Mouse (Mus musculus) CD4-positive naive resting alpha-beta T cell, adult 76 days (primary cell): Measurements from ENCODE around the gene Cntn2. TPM values are rescaled to one million over a fixed set of nuclear protein-coding genes. Genes with fewer than 3 reads are reported as not detected.

Experiments used
- total RNA-seq: library from RNA; stranded (reverse); gene quantifications from one replicate; pipeline ENCODE4 v1.2.4, GENCODE M21; 2023

Cntn2 gene
- 0.94 TPM for total RNA-seq

DNA sequence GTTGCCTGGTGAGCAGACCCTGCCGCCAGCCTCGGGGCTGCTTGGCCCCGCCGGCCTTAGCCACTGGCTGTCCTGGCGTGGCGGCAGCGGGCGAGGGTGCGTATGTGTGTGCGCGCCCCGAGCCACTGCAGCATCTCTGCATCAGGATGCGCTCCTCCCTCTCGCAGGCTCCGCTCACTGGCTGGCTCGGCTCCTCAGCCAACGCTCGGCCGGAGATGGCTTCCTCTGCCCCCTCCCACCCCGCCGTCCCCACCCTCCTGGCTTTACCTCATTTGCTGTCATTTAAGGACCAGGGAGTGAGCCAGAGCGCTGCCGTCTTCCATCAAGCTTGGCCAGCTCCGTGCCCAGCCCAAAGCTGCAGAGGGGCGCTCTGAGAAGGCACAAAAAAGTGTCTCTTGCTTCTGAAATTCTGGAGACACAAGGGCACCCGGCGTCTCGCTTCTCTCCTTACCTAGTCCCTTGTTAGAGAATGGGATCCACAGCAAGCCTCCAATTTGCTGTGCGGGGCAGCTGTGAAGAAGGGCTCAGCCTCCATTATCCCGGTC, at the start of gene Cntn2:
Cntn2 (minus strand) TSS at position 495 of the 545 bp plus-strand sequence.

DNA sequence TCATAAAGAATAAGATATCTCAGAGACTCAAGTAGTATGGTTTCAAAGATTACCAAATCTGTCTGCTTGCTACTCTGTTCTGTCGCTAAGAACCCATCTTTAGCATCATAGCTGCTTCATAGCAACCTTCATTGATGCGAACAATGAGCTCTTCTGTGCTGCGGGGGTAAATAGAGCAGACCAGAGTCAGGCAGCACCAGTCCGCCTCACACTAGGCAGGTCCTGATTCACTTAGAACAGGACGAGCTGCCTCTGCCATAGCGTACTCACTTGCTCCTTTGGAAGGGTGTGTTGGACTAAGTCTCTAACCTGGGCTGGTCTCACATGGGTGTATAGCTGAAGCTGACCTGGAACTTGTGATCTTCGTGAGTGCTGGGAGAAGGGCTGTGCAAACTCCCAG, 37.0 kb downstream of the Cntn2 start, which contains the start of gene Tmem81:
Tmem81 (plus strand) TSS at position 173 of the 400 bp plus-strand sequence.

DNA sequence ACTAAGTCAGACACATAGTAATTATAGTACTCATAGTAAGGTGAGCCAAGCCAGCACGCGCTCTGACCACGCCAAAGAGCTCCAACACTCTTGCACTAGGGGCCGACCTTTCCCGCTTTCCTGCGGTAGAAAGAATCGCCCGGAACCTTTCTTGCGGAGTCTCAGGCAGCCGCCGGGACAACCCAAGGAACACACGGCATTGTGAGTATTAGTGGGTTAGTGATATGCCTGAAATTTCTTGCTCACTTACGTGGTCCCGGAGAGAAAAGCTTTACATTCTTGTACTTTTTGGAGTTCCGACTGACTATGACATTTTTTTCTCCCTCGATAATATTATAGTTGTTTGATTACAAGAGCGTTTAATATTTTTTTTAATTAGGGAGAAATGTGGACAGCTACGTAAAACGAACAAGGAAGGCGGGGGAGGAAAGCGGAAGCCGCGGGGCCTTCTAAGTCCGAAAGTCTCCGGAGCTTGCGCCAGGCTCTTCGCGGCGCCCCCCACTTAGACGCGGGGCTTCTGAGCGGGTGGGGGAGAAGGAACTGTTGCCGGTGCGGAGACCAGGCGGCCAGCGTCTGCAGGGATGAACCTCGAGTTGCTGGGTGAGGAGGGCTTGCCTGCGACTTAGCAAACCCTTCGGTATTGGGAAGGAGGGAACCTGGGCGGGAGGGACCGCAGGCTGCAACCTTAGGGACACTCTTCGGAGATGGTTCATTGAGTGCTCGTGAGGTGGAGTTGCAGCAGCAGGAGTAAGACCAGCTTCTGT, 65.9 kb downstream of the Cntn2 start, which contains the start of gene Rbbp5:
Rbbp5 (plus strand) TSS at position 438 of the 764 bp plus-strand sequence.

Other genes starting within 250 kb of the Cntn2 start
- gene Klhdc8a, start 244.6 kb downstream of the Cntn2 start, total RNA-seq: not detected
- 18.3 TPM for gene Nuak2, start 227.1 kb downstream of the Cntn2 start, total RNA-seq
- 5.0 TPM for gene Tmcc2, start 152.0 kb downstream of the Cntn2 start, total RNA-seq
- 17.1 TPM for gene Dstyk, start 125.7 kb downstream of the Cntn2 start, total RNA-seq
- gene Rbbp5, start 65.9 kb downstream of the Cntn2 start, total RNA-seq: 50.4 TPM
- 11.6 TPM for gene Tmem81, start 37.0 kb downstream of the Cntn2 start, total RNA-seq
- 0.09 TPM for gene Nfasc, start 198.5 kb upstream of the Cntn2 start, total RNA-seq